Mouse (Mus musculus) megakaryocyte, embryonic 14.5 days (primary cell): ENCODE results near the gene Olfr1453. TPM values are rescaled to one million over a fixed set of nuclear protein-coding genes. Genes with fewer than 3 reads are reported as not detected.
"Not testable (repeated sequence)": the region's sequence is repeated elsewhere in the genome, so short reads cannot be mapped to it uniquely, and the experiment has no call there.

Source experiments
- H3K27me3 ChIP-seq: replicated peaks from 2 replicates; pipeline ENCODE3; 2012; ENCODE audit warnings: inconsistent platforms
- H3K36me3 ChIP-seq: replicated peaks from 2 replicates; pipeline ENCODE3; 2012; ENCODE audit warnings: low read length, inconsistent platforms, mixed read lengths
- H3K4me1 ChIP-seq: 2 replicates; pipeline ENCODE4 v1.6.1; 2012; ENCODE audit warnings: inconsistent platforms
- H3K4me3 ChIP-seq: replicated peaks from 2 replicates; pipeline ENCODE3; 2012; ENCODE audit warnings: moderate library complexity, mild to moderate bottlenecking, inconsistent platforms
- H3K9me3 ChIP-seq: 2 replicates; pipeline ENCODE4 v1.6.1; 2012; ENCODE audit warnings: inconsistent platforms
- FLI1 ChIP-seq: IDR thresholded peaks from 2 replicates; pipeline ENCODE4 v1.6.1; 2012; ENCODE audit warnings: low read length, inconsistent platforms, mixed read lengths
- GATA1 ChIP-seq: IDR thresholded peaks from 3 replicates; pipeline ENCODE4 v1.6.1; 2012; ENCODE audit warnings: mixed read lengths, low read length, inconsistent platforms, borderline replicate concordance
- polyA plus RNA-seq: library from polyadenylated mRNA; stranded (reverse); fragments of >175 nt; gene quantifications from 2 replicates; pipeline ENCODE4 v1.2.3, GENCODE M21; 2012; ENCODE audit warnings: low replicate concordance; ENCODE audit not compliant: insufficient read depth

Olfr1453 gene
- not detected in 2 replicates for polyA plus RNA-seq

GRCm38 (mm10) chr19:13028227-13028626 lies at the start of gene Olfr1453:
TSS of gene Olfr1453 (minus strand) at chr19:13028327.
- Histone ChIP-seq H3K9me3 (no peaks in the 10 kb centered on the region), H3K27me3 (no peaks in the 10 kb centered on the region), H3K4me1 (no peaks in the 10 kb centered on the region), H3K4me3 (no peak within 1 kb of the TSS), H3K36me3 (no peaks in the 10 kb centered on the region)
- TF ChIP-seq GATA1: no peak

DNA sequence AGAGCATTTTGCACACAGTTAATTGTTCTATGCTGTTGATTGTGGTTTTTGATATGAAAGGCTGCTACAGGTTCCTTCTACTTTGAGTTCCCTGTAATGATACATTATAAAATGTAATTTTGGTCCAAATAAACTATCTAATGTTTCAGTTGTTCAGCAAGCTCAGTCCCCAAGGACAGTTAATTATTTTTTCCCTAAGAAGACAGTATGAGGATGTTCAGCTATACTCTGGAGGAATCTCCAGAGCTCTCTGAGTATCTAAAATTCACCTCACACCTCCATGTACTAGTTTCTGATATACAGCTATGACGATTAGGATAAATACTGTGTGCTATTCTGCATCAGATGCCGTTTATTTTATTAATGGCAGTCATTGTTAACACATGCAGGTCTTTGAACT lies 32.2 kb upstream of the Olfr1453 start, which contains the start of gene Olfr1454:
Gene Olfr1454, plus strand, starts transcription at position 301 of the 400 bp plus-strand sequence.
- no peaks in the 10 kb centered on the region for H3K4me1 ChIP-seq
- no peak within 1 kb of the TSS for H3K4me3 ChIP-seq
- H3K27me3 ChIP-seq: no peaks in the 10 kb centered on the region
- TF ChIP-seq GATA1 (no peak), FLI1 (no peak)
- no peaks in the 10 kb centered on the region for H3K36me3 ChIP-seq
- peaks cover under 1% of the 10 kb centered on the region; the same call in 1 of the 2 replicates for H3K9me3 ChIP-seq

GRCm38 (mm10) chr19:12994714-12995113 lies 33.4 kb downstream of the Olfr1453 start, which contains the start of gene Olfr1451:
TSS of gene Olfr1451 (plus strand) at chr19:12995014.
- Histone ChIP-seq H3K36me3 (no peaks in the 10 kb centered on the region), H3K27me3 (no peaks in the 10 kb centered on the region), H3K9me3 (peaks cover 8% of the 10 kb centered on the region; the same call in 1 of the 2 replicates), H3K4me1 (no peaks in the 10 kb centered on the region), H3K4me3 (no peak within 1 kb of the TSS)
- TF ChIP-seq FLI1 (no peak), GATA1 (no peak)

GRCm38 (mm10) chr19:12992316-12992715 lies 35.8 kb downstream of the Olfr1453 start:
- H3K36me3 ChIP-seq, H3K4me3 ChIP-seq, H3K9me3 ChIP-seq, H3K27me3 ChIP-seq, H3K4me1 ChIP-seq: not testable (repeated sequence)

Other genes with a start within 250 kb of the Olfr1453 start
- 16.1 and 19.5 TPM in 2 replicates for gene Zfp91, start 232.2 kb downstream of the Olfr1453 start, polyA plus RNA-seq
- gene Lpxn, start 232.1 kb downstream of the Olfr1453 start, polyA plus RNA-seq: 0.27 TPM in 1 of 2 replicates, not detected in the other
- gene Gm5244, start 181.6 kb downstream of the Olfr1453 start, polyA plus RNA-seq: not detected in 2 replicates
- gene Olfr1444, start 171.0 kb downstream of the Olfr1453 start, polyA plus RNA-seq: not detected in 2 replicates
- not detected in 2 replicates for gene Olfr1445, start 144.5 kb downstream of the Olfr1453 start, polyA plus RNA-seq
- not detected in 2 replicates for gene Olfr1446, start 134.8 kb downstream of the Olfr1453 start, polyA plus RNA-seq
- gene Olfr1447, start 124.6 kb downstream of the Olfr1453 start, polyA plus RNA-seq: not detected in 2 replicates
- gene Olfr1448, start 103.9 kb downstream of the Olfr1453 start, polyA plus RNA-seq: not detected in 2 replicates
- gene Olfr1449, start 97.5 kb downstream of the Olfr1453 start, polyA plus RNA-seq: not detected in 2 replicates
- gene Olfr1450, start 78.1 kb downstream of the Olfr1453 start, polyA plus RNA-seq: not detected in 2 replicates
- not detected in 2 replicates for gene Olfr1451, start 33.3 kb downstream of the Olfr1453 start, polyA plus RNA-seq
- not detected in 2 replicates for gene Olfr1454, start 32.3 kb upstream of the Olfr1453 start, polyA plus RNA-seq
- not detected in 2 replicates for gene Olfr1457, start 69.6 kb upstream of the Olfr1453 start, polyA plus RNA-seq
- gene Olfr1458, start 78.4 kb upstream of the Olfr1453 start, polyA plus RNA-seq: not detected in 2 replicates
- 0.06 TPM in 1 of 2 replicates, not detected in the other for gene Olfr1459, start 121.2 kb upstream of the Olfr1453 start, polyA plus RNA-seq
- gene Olfr1461, start 134.7 kb upstream of the Olfr1453 start, polyA plus RNA-seq: not detected in 2 replicates
- not detected in 2 replicates for gene Olfr1462, start 157.4 kb upstream of the Olfr1453 start, polyA plus RNA-seq
- gene Olfr1463, start 203.0 kb upstream of the Olfr1453 start, polyA plus RNA-seq: not detected in 2 replicates